Mouse (Mus musculus): ENCODE data around the gene Aplp1. TPM values are rescaled to one million over a fixed set of nuclear protein-coding genes. Genes with fewer than 3 reads are reported as not detected.

Aplp1 gene
- polyA plus RNA-seq (2014; fragmentation: Nextera tagmentation; extraction: Ambion mirVana) = 51.0 and 53.6 TPM in 2 replicates

DNA sequence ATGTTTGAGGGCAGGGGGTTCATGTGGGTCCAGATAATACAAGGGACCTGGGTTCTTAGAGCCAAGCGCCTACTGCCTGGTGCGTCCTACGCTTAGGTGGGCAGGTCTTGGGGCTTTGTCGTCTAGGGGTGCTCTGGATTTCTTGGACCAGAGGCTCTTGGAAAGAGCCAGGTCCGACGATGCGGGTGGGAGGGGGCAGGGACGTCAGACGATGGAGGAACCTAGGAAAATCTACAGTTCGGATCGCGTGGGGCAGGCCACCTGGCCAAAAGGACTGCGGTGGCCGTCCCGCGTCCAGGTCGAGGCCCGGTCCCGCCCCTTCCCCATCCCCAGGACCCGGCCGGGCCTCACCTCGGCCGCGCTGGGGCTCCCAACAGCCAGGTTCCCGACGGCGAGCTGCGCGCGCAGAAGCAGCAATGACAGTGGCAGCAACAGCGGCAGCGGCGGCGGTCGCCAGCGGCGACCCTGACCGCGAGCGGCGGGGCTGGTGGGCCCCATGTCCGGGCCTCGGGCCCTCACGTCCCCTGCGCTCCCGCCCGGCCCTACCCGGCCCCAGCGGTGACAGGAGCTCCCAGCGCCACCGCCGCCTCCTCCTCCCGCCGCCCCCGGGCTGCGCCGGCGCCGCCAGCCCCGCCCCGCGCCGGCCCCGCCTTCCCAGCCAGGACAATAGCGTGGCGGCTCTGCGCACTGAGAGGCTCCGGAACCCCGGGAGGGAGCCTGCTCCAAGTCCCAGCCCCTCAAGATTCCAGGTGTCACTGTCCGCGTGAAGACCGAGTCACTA lies at the start of gene Aplp1:
TSS of gene Aplp1 (minus strand) at position 565 of the 781 bp plus-strand sequence.
- ATAC-seq (ENCODE audit: low read depth) (peak; percentile 87), DNase-seq (ENCODE audit: low spot score) (peak; percentile 64)
- 0% methylated on average over 21 of the region's 72 CpGs for WGBS
- H3K9ac ChIP-seq (ENCODE audit: low read depth, low read length) = peak within 1 kb of the TSS; percentile 76
- H3K36me3 ChIP-seq (ENCODE audit: control insufficient read depth, insufficient read depth, low read length) = peaks cover 10% of the 10 kb centered on the region; the same call in 1 of the 2 replicates
- peak within 1 kb of the TSS; percentile 69 for H3K4me3 ChIP-seq (ENCODE audit: low read depth, low read length)
- H3K4me2 ChIP-seq (ENCODE audit: low read depth, low read length) = peak within 1 kb of the TSS; percentile 84
- H3K9me3 ChIP-seq (ENCODE audit: control insufficient read depth, low read length) = no peaks in the 10 kb centered on the region
- peak within 1 kb of the TSS; percentile 75 for H3K27ac ChIP-seq (replicated peaks; ENCODE audit: low read depth, low read length)
- peaks cover 11% of the 10 kb centered on the region; the same call in 1 of the 2 replicates for H3K27me3 ChIP-seq (replicated peaks; ENCODE audit: control insufficient read depth, insufficient read depth, low read length)
- peaks cover 13% of the 10 kb centered on the region for H3K4me1 ChIP-seq (ENCODE audit: control insufficient read depth, insufficient read depth, low read length)

DNA sequence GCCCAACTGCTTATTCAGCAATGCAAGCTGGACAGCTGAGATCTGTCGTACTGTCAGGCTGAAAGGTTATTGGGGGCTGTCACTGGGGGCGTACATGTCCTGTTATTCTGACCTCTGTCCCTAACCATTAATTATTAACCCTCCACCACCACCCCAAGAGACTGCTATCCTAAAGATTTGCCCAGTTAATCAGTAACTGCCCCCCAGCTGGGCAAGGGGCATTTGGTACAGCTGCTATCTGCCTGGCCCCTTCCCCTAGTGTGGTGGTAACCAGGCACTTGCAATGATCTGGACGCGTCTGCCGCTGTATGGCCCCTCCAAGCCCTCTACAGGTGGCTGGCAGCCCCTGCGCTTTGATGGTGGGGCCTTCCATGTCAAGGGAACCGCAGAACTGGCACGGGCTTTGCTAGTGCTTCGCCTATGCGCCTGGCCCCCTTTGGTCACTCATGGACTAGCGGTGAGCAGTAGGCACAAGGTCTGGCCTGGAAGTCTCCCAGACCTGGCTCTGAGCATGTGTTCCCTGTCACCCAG lies 48.1 kb upstream of the Aplp1 start, which contains the start of gene Prodh2:
TSS of gene Prodh2 (plus strand) at position 222 of the 531 bp plus-strand sequence.
- 55% methylated on average over 11 of the region's 11 CpGs for WGBS

GRCm38 (mm10) chr7:30492765-30493164 lies 47.4 kb upstream of the Aplp1 start:
- Histone ChIP-seq H3K9me3 (ENCODE audit: control insufficient read depth, low read length) (no peaks in the 10 kb centered on the region), H3K27me3 (replicated peaks; ENCODE audit: control insufficient read depth, insufficient read depth, low read length) (no peaks in the 10 kb centered on the region; the same call in 1 of the 2 replicates), H3K9ac (ENCODE audit: low read depth, low read length) (no peak overlapping the region), H3K27ac (replicated peaks; ENCODE audit: low read depth, low read length) (no peak overlapping the region), H3K4me1 (ENCODE audit: control insufficient read depth, insufficient read depth, low read length) (no peaks in the 10 kb centered on the region), H3K36me3 (ENCODE audit: control insufficient read depth, insufficient read depth, low read length) (no peaks in the 10 kb centered on the region), H3K4me2 (ENCODE audit: low read depth, low read length) (no peak overlapping the region), H3K4me3 (ENCODE audit: low read depth, low read length) (no peak overlapping the region)
- peak; percentile 59 for DNase-seq (ENCODE audit: low spot score)
- 23% methylated on average over 4 of the region's 4 CpGs for WGBS
- no peak for ATAC-seq (ENCODE audit: low read depth)

More for the DNA sequence above, 48.1 kb upstream of the Aplp1 start, which contains the start of gene Prodh2:
- H3K4me2 ChIP-seq (ENCODE audit: low read depth, low read length) = no peak within 1 kb of the TSS
- H3K9ac ChIP-seq (ENCODE audit: low read depth, low read length) = no peak within 1 kb of the TSS
- no peaks in the 10 kb centered on the region for H3K36me3 ChIP-seq (ENCODE audit: control insufficient read depth, insufficient read depth, low read length)
- no peaks in the 10 kb centered on the region for H3K9me3 ChIP-seq (ENCODE audit: control insufficient read depth, low read length)
- DNase-seq (ENCODE audit: low spot score) = no peak
- H3K4me3 ChIP-seq (ENCODE audit: low read depth, low read length) = no peak within 1 kb of the TSS
- H3K27ac ChIP-seq (replicated peaks; ENCODE audit: low read depth, low read length) = no peak within 1 kb of the TSS
- ATAC-seq (ENCODE audit: low read depth) = no peak
- no peaks in the 10 kb centered on the region for H3K4me1 ChIP-seq (ENCODE audit: control insufficient read depth, insufficient read depth, low read length)
- no peaks in the 10 kb centered on the region; the same call in 1 of the 2 replicates for H3K27me3 ChIP-seq (replicated peaks; ENCODE audit: control insufficient read depth, insufficient read depth, low read length)

DNA sequence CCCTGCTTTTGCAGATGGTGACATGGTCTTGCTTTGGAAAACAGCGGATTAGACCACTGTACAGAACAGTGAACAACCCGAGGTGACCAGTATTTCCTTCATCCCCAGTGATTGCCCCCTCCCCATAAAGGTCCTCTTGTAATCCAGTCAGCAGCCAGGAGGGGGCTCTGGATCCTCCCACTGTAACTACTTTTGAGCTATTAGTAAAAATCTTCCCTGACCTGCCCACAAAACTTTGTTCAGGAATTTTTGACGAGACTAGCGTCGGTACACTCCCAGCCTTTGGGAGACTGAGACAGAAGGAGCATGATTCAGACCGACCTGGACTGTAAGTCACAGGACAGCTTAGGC lies 45.6 kb upstream of the Aplp1 start:
- no peaks in the 10 kb centered on the region for H3K9me3 ChIP-seq (ENCODE audit: control insufficient read depth, low read length)
- no peaks in the 10 kb centered on the region for H3K36me3 ChIP-seq (ENCODE audit: control insufficient read depth, insufficient read depth, low read length)
- WGBS = 14% methylated on average over 6 of the region's 6 CpGs
- no peak overlapping the region for H3K9ac ChIP-seq (ENCODE audit: low read depth, low read length)
- H3K4me1 ChIP-seq (ENCODE audit: control insufficient read depth, insufficient read depth, low read length) = no peaks in the 10 kb centered on the region
- H3K27me3 ChIP-seq (replicated peaks; ENCODE audit: control insufficient read depth, insufficient read depth, low read length) = no peaks in the 10 kb centered on the region; the same call in 1 of the 2 replicates
- no peak for ATAC-seq (ENCODE audit: low read depth)
- no peak for DNase-seq (ENCODE audit: low spot score)
- no peak overlapping the region for H3K4me2 ChIP-seq (ENCODE audit: low read depth, low read length)
- H3K4me3 ChIP-seq (ENCODE audit: low read depth, low read length) = no peak overlapping the region
- H3K27ac ChIP-seq (replicated peaks; ENCODE audit: low read depth, low read length) = no peak overlapping the region

DNA sequence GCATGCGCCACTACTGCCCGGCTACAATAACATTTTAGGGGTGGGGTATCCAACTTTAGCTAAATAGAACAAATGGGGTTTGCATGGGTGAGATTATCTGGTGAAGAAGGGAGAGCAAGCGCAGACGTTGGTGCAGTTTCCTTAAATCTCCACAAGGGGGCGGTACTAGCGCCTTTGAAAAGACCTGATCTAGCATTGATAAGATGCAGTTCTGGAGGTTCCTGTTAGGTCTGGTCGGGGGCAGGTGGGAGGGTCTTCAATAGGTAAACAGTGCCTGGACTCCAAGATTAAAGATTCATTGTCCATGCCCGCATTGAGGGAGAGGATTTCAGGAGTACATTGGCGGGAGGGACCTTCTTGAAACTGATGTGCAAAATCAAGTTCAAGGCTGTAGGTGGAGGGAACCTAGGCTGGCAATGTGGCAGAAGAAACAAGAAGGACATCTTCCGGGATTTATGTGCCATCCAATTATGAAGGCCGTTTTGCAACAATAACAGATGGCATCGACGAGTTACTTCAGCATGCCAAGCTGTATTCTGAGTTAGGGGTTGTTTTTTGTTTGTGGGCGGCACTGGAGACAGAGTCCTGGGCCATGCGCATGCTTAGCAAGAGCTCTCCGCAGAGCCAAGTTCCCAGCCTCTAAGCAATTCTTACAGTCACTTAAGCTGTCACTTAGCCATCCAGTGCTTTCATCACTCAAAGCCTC lies 45.1 kb upstream of the Aplp1 start:
- H3K4me1 ChIP-seq (ENCODE audit: control insufficient read depth, insufficient read depth, low read length) = no peaks in the 10 kb centered on the region
- WGBS = 32% methylated on average over 16 of the region's 16 CpGs

DNA sequence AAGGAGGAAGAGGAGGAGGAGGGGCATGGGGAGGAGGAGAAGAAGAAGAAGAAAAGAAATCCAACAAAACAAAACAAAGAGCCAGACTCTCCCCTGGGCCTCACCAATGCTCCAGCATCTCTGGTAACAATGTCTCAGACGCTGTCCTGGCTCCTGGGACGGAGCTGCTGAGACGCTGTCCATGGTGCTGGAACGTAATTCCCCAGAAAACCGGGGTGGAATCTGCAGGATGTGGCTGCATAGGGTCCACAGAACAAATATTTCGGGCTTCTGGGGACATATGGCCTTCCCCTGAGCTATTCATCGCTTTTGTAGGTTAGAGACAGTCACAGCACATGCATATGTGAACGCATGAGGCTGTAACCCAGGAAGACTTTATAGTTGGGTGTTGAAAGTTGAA lies 38.9 kb upstream of the Aplp1 start:
- Histone ChIP-seq H3K4me2 (ENCODE audit: low read depth, low read length) (no peak overlapping the region), H3K36me3 (ENCODE audit: control insufficient read depth, insufficient read depth, low read length) (no peaks in the 10 kb centered on the region), H3K4me3 (ENCODE audit: low read depth, low read length) (no peak overlapping the region), H3K4me1 (ENCODE audit: control insufficient read depth, insufficient read depth, low read length) (no peaks in the 10 kb centered on the region), H3K27me3 (replicated peaks; ENCODE audit: control insufficient read depth, insufficient read depth, low read length) (0 out of 2 replicates have a peak, but pooled peaks cover 3% of the 10 kb centered on the region), H3K9me3 (ENCODE audit: control insufficient read depth, low read length) (no peaks in the 10 kb centered on the region), H3K27ac (replicated peaks; ENCODE audit: low read depth, low read length) (no peak overlapping the region), H3K9ac (ENCODE audit: low read depth, low read length) (no peak overlapping the region)
- no peak for ATAC-seq (ENCODE audit: low read depth)
- 14% methylated on average over 8 of the region's 8 CpGs for WGBS
- DNase-seq (ENCODE audit: low spot score) = peak; percentile 57

More for the DNA sequence above, 45.1 kb upstream of the Aplp1 start:
- DNase-seq (ENCODE audit: low spot score) (no peak), ATAC-seq (ENCODE audit: low read depth) (no peak)
- Histone ChIP-seq H3K27me3 (replicated peaks; ENCODE audit: control insufficient read depth, insufficient read depth, low read length) (no peaks in the 10 kb centered on the region; the same call in 1 of the 2 replicates), H3K27ac (replicated peaks; ENCODE audit: low read depth, low read length) (no peak overlapping the region), H3K9me3 (ENCODE audit: control insufficient read depth, low read length) (no peaks in the 10 kb centered on the region), H3K36me3 (ENCODE audit: control insufficient read depth, insufficient read depth, low read length) (no peaks in the 10 kb centered on the region), H3K4me3 (ENCODE audit: low read depth, low read length) (no peak overlapping the region), H3K9ac (ENCODE audit: low read depth, low read length) (no peak overlapping the region), H3K4me2 (ENCODE audit: low read depth, low read length) (no peak overlapping the region)

DNA sequence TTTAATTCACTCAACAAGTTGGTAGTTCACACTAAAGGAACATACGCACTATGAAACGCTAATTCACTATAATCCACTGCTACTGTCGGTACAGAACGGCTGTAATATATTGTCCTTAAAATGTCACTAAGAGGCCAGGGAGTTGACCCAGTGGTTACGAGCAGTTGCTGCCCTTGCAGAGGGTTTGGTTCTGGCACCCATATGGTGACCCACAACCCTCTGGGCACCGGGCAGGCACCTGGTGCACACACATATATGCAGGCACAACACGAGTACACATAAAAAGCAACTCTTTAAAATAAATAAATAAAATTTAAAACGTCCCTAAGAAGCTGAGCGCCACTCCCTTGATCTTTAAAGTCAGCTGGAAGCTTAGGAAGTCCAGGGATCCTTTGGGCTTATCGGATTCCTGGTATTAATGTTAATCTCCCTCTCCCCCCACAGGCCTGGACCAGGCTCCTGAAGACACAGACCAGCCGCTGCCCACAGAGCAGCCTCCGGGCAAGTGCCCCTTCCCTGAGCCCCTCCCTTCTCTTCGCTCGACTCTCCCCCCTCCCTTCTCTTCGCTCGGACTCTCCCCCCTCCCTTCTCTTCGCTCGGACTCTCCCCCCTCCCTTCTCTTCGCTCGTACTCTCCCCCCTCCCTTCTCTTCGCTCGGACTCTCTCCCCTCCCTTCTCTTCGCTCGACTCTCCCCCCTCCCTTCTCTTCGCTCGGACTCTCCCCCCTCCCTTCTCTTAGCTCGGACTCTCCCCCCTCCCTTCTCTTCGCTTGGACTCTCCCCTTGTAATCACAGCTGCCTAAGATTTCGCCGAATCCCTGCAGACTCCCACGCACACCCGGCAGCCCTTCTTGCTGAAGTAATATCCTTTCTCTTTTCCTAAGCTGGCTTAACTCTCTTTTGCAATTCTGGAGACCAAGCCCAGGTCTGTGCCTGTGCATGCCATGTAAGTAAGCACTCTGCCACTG lies 32.4 kb upstream of the Aplp1 start:
- no peak for ATAC-seq (ENCODE audit: low read depth)
- H3K4me2 ChIP-seq (ENCODE audit: low read depth, low read length) = peak overlapping the region; percentile 54
- 7% methylated on average over 32 of the region's 32 CpGs for WGBS
- no peaks in the 10 kb centered on the region for H3K36me3 ChIP-seq (ENCODE audit: control insufficient read depth, insufficient read depth, low read length)
- 0 out of 2 replicates have a peak, but pooled peaks cover 3% of the 10 kb centered on the region for H3K27me3 ChIP-seq (replicated peaks; ENCODE audit: control insufficient read depth, insufficient read depth, low read length)
- no peaks in the 10 kb centered on the region for H3K4me1 ChIP-seq (ENCODE audit: control insufficient read depth, insufficient read depth, low read length)
- no peak overlapping the region for H3K27ac ChIP-seq (replicated peaks; ENCODE audit: low read depth, low read length)
- H3K9ac ChIP-seq (ENCODE audit: low read depth, low read length) = 0 out of 2 replicates have a peak overlapping the region, but pooled peaks have one; percentile 11
- H3K4me3 ChIP-seq (ENCODE audit: low read depth, low read length) = peak overlapping the region; percentile 24
- peak; percentile 64 for DNase-seq (ENCODE audit: low spot score)
- H3K9me3 ChIP-seq (ENCODE audit: control insufficient read depth, low read length) = 0 out of 2 replicates have a peak, but pooled peaks cover under 1% of the 10 kb centered on the region
